Mouse (Mus musculus) cortical plate, adult 2 months (tissue): ENCODE data around the gene Zbtb16.

Experiments used
- CTCF ChIP-seq: fragments of 200-500 bp; IDR thresholded peaks from 2 replicates; pipeline ENCODE4 v1.5.1; 2011; ENCODE audit warnings: mild to moderate bottlenecking, control low read depth, low read length; ENCODE audit not compliant: insufficient read depth; ENCODE audit errors: extremely low read depth
- POLR2A ChIP-seq: fragments of 200-500 bp; IDR thresholded peaks from 2 replicates; pipeline ENCODE4 v1.6.1; 2011; ENCODE audit warnings: mild to moderate bottlenecking, low read length, control low read depth; ENCODE audit not compliant: insufficient read depth; ENCODE audit errors: extremely low read depth

GRCm38 (mm10) chr9:48795740-48796139 lies 40.3 kb downstream of the Zbtb16 start:
- TF ChIP-seq CTCF (no peak), POLR2A (no peak)
